Mouse (Mus musculus): Measurements from ENCODE around the gene Grk5.

DNA sequence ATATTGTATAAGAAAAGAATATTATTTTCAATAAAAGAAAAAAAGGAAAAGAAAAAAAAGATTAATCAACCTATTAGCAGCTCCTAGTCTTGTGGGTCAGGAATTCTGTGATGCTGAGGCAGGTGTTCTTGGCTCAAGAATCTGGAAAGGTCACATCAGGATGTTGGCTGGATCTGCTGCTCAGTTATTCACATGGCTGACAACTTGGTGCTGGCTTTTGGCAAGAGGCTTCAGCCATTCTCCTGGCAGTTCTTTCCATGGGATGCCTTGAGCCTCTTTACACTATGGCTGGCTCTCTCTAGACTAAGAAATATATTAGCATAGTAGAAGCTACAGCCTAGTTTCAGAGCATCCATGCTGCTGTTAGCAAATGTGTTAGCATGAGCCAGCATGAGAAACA, 149.6 kb downstream of the Grk5 start:
- no peak for TF ChIP-seq CTCF (IDR thresholded peaks at IDR 0.05; ENCODE audit: extremely low read depth, insufficient read depth, low read length)
- no peak for TF ChIP-seq POLR2A (IDR thresholded peaks at IDR 0.05; ENCODE audit: extremely low read depth, insufficient read depth, low read length)

All from cortical plate, adult 2 months (tissue).